Mouse (Mus musculus): ENCODE measurements around the gene A830018L16Rik.

GRCm38 (mm10) chr1:11414560-11414959 lies 655 bp downstream of the A830018L16Rik start:
- TF ChIP-seq TAL1 (IDR thresholded peaks at IDR 0.05; ENCODE audit: low read length) (no peak), GATA1 (IDR thresholded peaks at IDR 0.05; ENCODE audit: low read length) (no peak)
